Mouse (Mus musculus) stomach, embryonic 16.5 days (tissue): Measurements from ENCODE around the gene Dip2c. TPM values are rescaled to one million over a fixed set of nuclear protein-coding genes. Genes with fewer than 3 reads are reported as not detected.

Source experiments
- ATAC-seq: fragments of 200-750 bp; cut with Nextera tagmentation; 2 replicates; pipeline ENCODE4 v1.8.0; 2017; ENCODE audit warnings: moderate number of reproducible peaks, moderate TSS enrichment; ENCODE audit not compliant: insufficient read depth, low FRiP score
- H3K27ac ChIP-seq: fragments of 300-500 bp; sonication (generic); 2 replicates; pipeline ENCODE4 v1.5.1; 2014; ENCODE audit warnings: low read length
- H3K27me3 ChIP-seq: fragments of 300-500 bp; sonication (generic); 2 replicates; pipeline ENCODE4 v1.6.1; 2014; ENCODE audit warnings: low read length, control low read depth, mixed read lengths; ENCODE audit not compliant: control insufficient read depth, insufficient read depth
- H3K36me3 ChIP-seq: fragments of 300-500 bp; sonication (generic); 2 replicates; pipeline ENCODE4 v1.6.1; 2014; ENCODE audit warnings: low read length; ENCODE audit not compliant: control insufficient read depth, insufficient read depth
- H3K4me1 ChIP-seq: fragments of 300-500 bp; sonication (generic); 2 replicates; pipeline ENCODE4 v1.6.1; 2014; ENCODE audit warnings: low read length, control low read depth, mixed read lengths; ENCODE audit not compliant: control insufficient read depth, insufficient read depth
- H3K4me2 ChIP-seq: fragments of 300-500 bp; sonication (generic); 2 replicates; pipeline ENCODE4 v1.6.1; 2014; ENCODE audit warnings: low read depth, low read length, mixed read lengths
- H3K4me3 ChIP-seq: fragments of 300-500 bp; sonication (generic); replicated peaks from 2 replicates; pipeline ENCODE4 v1.5.1; 2014; ENCODE audit warnings: mild to moderate bottlenecking, low read length
- H3K9ac ChIP-seq: fragments of 300-500 bp; sonication (generic); 2 replicates; pipeline ENCODE4 v1.6.1; 2014; ENCODE audit warnings: low read length
- H3K9me3 ChIP-seq: fragments of 300-500 bp; sonication (generic); replicated peaks from 2 replicates; pipeline ENCODE4 v1.6.1; 2016; ENCODE audit warnings: low read length, control low read depth; ENCODE audit not compliant: control insufficient read depth
- WGBS: fragments of 180-500 bp; shearing (Covaris S2); extraction: QIAGEN DNeasy Blood & Tissue Kit; methylation state at CpG from one replicate; pipeline ENCODE4 v1.1.7; 2014; 5-methylcytosine and 5-hydroxymethylcytosine counted together
- polyA plus RNA-seq: library from polyadenylated mRNA; unstranded; fragments of >200 nt; fragmentation: Nextera tagmentation; extraction: Ambion mirVana; gene quantifications from 2 replicates; pipeline ENCODE4 v1.2.1, GENCODE M21; 2015

Dip2c gene
- 4.5 TPM in 2 replicates for polyA plus RNA-seq

DNA sequence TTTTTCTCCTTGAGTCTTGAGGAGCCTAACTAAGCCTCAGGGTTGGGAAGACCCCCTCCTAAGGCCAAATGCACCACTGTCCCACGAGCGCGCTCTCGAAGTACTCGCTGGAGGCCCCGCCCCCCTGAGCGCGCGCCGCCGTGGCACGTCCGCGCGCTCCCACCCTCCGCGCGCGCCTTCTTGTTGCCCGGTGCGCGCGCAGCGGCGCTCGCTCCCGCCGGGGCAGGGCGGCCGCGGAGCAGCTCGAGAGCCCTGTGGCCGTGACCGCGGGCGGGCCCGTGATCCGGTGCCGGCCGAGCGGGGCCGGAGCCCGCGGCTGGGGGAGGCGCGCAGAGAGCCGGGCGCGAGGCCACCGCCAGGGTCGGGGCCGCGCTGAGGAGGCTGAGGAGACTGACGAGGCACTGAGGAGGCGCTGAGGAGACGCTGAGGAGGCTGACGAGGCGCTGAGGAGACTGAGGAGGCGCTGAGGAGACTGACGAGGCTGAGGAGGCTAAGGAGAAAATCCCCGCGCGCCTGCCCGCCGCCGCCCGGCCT lies at the start of gene Dip2c:
Gene Dip2c, plus strand, starts transcription at position 207 of the 534 bp plus-strand sequence.
- no peaks in the 10 kb centered on the region for H3K9me3 ChIP-seq
- no peaks in the 10 kb centered on the region for H3K27me3 ChIP-seq
- no peaks in the 10 kb centered on the region for H3K36me3 ChIP-seq
- under 1% methylated on average over 67 of the region's 67 CpGs for WGBS
- peaks cover 4% of the 10 kb centered on the region for H3K4me1 ChIP-seq
- peak within 1 kb of the TSS; percentile 89 for H3K4me3 ChIP-seq
- peak within 1 kb of the TSS; percentile 97 for H3K9ac ChIP-seq
- ATAC-seq = peak; percentile 94
- H3K27ac ChIP-seq = peak within 1 kb of the TSS; percentile 96
- H3K4me2 ChIP-seq = peak within 1 kb of the TSS; percentile 76

DNA sequence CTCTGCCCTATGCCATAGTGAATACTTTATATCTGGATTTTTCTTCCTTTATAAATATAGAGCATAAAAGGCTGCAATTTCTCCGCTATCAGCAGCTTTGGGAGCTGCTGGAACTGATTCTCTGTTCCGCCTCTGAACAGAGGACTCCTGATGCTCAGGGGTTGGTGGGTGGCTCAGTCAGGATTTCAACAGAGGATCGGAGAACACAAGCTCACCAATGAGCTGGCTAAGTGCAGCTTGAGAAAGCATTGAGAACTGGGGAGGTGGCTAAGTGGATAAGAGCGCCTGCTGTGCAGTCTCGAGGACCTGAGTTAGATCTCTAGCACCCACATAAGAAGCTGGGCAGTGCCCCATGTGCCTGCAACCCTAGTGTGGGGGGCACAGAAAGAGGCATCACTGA lies 49.2 kb upstream of the Dip2c start:
- H3K4me3 ChIP-seq = no peak overlapping the region
- no peak overlapping the region for H3K9ac ChIP-seq
- ATAC-seq = no peak
- no peak overlapping the region for H3K27ac ChIP-seq
- WGBS = 79% methylated on average over 5 of the region's 5 CpGs
- H3K4me1 ChIP-seq = no peaks in the 10 kb centered on the region
- no peak overlapping the region for H3K4me2 ChIP-seq
- H3K36me3 ChIP-seq = no peaks in the 10 kb centered on the region
- H3K9me3 ChIP-seq = no peaks in the 10 kb centered on the region
- H3K27me3 ChIP-seq = no peaks in the 10 kb centered on the region

DNA sequence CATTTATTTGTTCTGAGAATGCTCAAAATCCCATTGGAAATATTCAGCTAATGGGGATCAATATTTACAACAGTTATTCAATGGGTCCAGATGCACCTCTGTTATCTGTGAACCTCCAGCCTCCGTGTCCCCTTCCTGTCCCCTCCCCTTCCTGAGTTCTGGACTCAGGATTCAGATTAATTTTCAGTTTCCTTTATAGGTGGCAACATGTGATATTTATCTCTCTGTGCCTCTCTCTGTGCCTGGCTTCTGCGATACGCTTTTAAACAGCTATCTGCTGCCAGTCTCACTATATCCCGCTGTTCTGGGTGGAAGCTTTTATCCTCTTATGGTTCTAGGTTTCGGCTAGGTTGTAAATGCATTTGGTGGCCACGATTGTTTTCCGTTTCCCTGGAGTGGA lies 38.8 kb upstream of the Dip2c start:
- Histone ChIP-seq H3K9ac (no peak overlapping the region), H3K9me3 (no peaks in the 10 kb centered on the region), H3K4me1 (no peaks in the 10 kb centered on the region), H3K36me3 (no peaks in the 10 kb centered on the region), H3K27me3 (no peaks in the 10 kb centered on the region), H3K4me3 (no peak overlapping the region), H3K4me2 (no peak overlapping the region), H3K27ac (no peak overlapping the region)
- ATAC-seq = no peak
- WGBS = 73% methylated on average over 7 of the region's 7 CpGs

- Histone ChIP-seq H3K9me3 (no peaks in the 10 kb centered on the region), H3K4me2 (no peak overlapping the region), H3K4me1 (no peaks in the 10 kb centered on the region), H3K27me3 (no peaks in the 10 kb centered on the region), H3K9ac (no peak overlapping the region), H3K36me3 (no peaks in the 10 kb centered on the region), H3K4me3 (no peak overlapping the region), H3K27ac (no peak overlapping the region)
- WGBS = 78% methylated on average over 5 of the region's 5 CpGs
- no peak for ATAC-seq
Measured at GRCm38 (mm10) chr13:9239127-9239526, 37.2 kb upstream of the Dip2c start.

DNA sequence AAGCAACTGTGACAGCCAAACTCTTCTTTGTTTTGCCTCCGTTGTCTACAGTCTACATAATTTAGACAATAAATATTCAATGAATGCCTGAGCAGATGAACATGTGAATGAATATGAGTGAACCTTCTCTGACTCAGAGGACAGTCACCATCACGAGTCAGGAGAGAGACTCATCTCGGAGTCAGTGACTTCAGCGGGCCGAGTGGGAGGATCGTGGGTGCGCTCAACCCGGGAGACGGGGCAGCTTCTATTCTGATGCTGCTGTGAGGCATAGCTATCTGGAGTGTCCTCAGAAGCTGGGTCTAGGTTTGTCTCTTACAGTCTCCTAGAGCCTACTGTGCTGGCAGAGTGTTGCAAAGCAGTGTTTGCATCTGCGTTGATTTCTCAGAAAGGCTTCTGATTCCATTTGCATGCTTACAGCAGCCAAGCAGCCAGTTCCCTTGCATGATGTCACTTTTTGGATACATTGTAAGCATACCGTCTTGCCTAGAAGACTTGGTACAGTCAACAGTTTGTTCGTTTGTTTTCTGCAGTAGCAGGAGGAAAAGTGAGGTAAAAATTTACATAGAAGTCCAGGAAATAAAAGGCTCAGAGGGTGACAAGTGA lies 36.6 kb upstream of the Dip2c start:
- H3K27ac ChIP-seq = no peak overlapping the region
- no peaks in the 10 kb centered on the region for H3K4me1 ChIP-seq
- H3K9ac ChIP-seq = no peak overlapping the region
- no peaks in the 10 kb centered on the region for H3K9me3 ChIP-seq
- no peak overlapping the region for H3K4me3 ChIP-seq
- no peaks in the 10 kb centered on the region for H3K27me3 ChIP-seq
- ATAC-seq = no peak
- H3K4me2 ChIP-seq = no peak overlapping the region
- no peaks in the 10 kb centered on the region for H3K36me3 ChIP-seq
- 86% methylated on average over 12 of the region's 12 CpGs for WGBS

- H3K36me3 ChIP-seq = no peaks in the 10 kb centered on the region
- H3K9me3 ChIP-seq = no peaks in the 10 kb centered on the region
- no peak overlapping the region for H3K9ac ChIP-seq
- ATAC-seq = no peak
- no peaks in the 10 kb centered on the region for H3K4me1 ChIP-seq
- 56% methylated on average over 4 of the region's 4 CpGs for WGBS
- no peak overlapping the region for H3K4me2 ChIP-seq
- no peak overlapping the region for H3K4me3 ChIP-seq
- H3K27ac ChIP-seq = no peak overlapping the region
- no peaks in the 10 kb centered on the region for H3K27me3 ChIP-seq
Measured at GRCm38 (mm10) chr13:9261748-9262147, 14.6 kb upstream of the Dip2c start.

GRCm38 (mm10) chr13:9265516-9265915 lies 10.8 kb upstream of the Dip2c start:
- 88% methylated on average over 5 of the region's 5 CpGs for WGBS
- H3K9me3 ChIP-seq = no peaks in the 10 kb centered on the region
- no peak for ATAC-seq

DNA sequence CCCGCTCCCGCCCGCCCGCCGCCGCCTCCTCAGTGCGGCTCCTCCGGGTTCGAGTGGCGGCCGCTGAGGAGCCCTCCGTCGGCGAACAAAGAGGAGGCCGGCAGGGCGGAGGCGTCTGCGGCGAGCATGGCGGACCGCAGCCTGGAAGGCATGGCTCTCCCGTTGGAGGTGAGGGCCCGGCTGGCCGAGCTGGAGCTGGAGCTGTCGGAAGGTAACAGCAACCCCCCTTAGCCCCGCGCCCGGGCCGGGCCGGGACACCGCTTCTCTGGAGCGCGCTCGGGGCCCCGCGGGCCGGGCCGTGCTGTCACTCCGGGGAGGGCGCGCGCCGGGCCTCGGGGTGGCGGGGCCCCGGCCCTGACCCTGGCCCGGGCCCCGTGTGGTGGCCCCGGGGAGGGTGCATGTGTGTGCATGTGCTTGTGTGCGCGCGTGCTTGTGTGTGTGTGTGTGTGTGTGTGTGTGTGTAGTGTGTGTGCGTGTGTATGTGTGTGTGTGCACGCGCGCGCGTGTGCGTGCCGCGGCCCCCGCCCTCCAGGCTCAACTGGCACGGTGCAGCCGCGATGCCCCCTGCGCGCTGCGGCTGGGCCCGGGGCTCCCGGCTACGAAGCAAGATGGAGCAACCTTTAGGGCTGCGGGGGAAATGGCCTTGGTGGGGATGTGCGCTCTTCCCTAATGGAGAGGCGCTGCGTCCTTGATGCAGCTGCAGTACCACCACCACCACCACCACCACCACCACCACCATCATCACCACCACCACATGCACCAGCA lies 710 bp downstream of the Dip2c start:
- Histone ChIP-seq H3K9me3 (no peaks in the 10 kb centered on the region), H3K9ac (peak overlapping the region; percentile 97), H3K27me3 (no peaks in the 10 kb centered on the region), H3K4me2 (peak overlapping the region; percentile 76), H3K4me1 (peaks cover 4% of the 10 kb centered on the region), H3K4me3 (peak overlapping the region; percentile 89), H3K27ac (peak overlapping the region; percentile 96), H3K36me3 (no peaks in the 10 kb centered on the region)
- WGBS = 0% methylated on average over 71 of the region's 75 CpGs
- ATAC-seq = peak; percentile 77

More at GRCm38 (mm10) chr13:9265516-9265915, 10.8 kb upstream of the Dip2c start:
- Histone ChIP-seq H3K4me1 (no peaks in the 10 kb centered on the region), H3K4me3 (no peak overlapping the region), H3K9ac (no peak overlapping the region), H3K27ac (no peak overlapping the region), H3K36me3 (no peaks in the 10 kb centered on the region), H3K4me2 (no peak overlapping the region), H3K27me3 (no peaks in the 10 kb centered on the region)

DNA sequence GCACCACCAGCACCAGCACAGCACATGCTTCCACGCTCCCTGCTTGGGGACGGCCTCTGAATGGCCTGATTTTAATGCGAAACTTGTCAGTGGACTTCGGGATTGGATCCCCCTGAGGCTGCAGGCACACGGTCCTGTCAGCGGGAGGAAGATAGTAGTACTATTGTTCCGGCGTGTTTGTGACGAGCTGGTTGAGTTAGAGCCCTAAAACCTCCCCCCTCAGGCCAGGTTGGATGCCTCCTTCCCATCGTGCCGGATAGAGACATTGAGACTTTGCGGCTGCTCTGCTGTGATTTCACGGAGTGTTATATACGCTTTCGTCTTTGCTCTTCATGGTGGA lies 1.3 kb downstream of the Dip2c start:
- Histone ChIP-seq H3K9me3 (no peaks in the 10 kb centered on the region), H3K4me2 (peak overlapping the region; percentile 76), H3K36me3 (no peaks in the 10 kb centered on the region), H3K27me3 (no peaks in the 10 kb centered on the region), H3K4me1 (peaks cover 4% of the 10 kb centered on the region), H3K4me3 (peak overlapping the region; percentile 89), H3K27ac (no peak overlapping the region), H3K9ac (peak overlapping the region; percentile 97)
- no peak for ATAC-seq
- 2% methylated on average over 15 of the region's 15 CpGs for WGBS
